Mouse (Mus musculus) heart, adult 2 months (tissue): ENCODE results near the gene Mtr.

Source experiments
- CTCF ChIP-seq: fragments of 200-600 bp; IDR thresholded peaks from 2 replicates; pipeline ENCODE4 v1.8.1; 2022; ENCODE audit warnings: antibody characterized with exemption, mild to moderate bottlenecking, moderate library complexity
- POLR2A ChIP-seq: fragments of 200-500 bp; IDR thresholded peaks from 2 replicates; pipeline ENCODE4 v1.6.1; 2011; ENCODE audit warnings: mild to moderate bottlenecking, low read depth, low read length, control low read depth; ENCODE audit not compliant: insufficient read depth

DNA sequence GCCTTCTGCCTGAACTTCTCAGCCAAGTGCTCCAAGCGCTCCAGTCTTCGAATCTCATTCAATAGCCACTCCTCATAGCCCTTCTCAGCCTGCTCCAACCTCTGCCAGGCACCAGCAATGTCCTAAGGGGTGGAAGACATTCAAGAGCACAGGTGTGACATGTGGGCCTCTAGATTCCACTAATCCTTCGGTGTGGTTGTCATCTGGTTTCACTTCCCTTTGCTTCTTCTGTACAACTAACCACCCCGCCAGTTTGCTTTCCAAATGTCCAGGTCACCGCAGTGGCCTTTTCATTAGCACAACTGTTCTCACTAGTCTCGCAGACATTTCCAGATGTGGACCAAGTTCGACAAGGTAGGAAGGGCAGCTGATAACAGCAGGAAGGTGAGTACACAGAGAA lies 32.8 kb upstream of the Mtr start:
- TF ChIP-seq CTCF (no peak), POLR2A (no peak)
